Mouse (Mus musculus) urinary bladder, postnatal 25 days (tissue): ENCODE results near the gene Zfp809.

Experiments used
- DNase-seq: peaks from one replicate; pipeline ENCODE4 v3.0.0; 2022; ENCODE audit warnings: low spot score

Zfp809 gene

DNA sequence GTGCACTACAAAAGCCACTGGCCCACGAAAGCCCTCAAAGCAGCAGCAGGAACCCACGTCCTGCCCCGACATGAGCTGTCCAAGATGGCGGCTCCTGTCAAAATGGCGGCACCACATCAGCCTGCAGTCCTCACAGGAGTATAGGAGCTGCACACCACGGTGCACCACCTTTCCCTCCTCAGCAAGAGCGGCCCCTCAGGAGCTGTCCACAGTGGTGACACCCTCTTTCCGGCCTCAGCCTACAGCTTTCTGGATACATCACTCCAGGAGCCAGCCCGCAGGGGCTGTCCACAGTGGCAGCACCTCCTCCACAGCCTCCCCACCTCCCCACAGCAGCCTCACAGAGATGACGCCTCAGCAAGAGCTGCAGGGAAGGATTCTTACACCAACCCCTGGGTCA lies 37.1 kb downstream of the Zfp809 start:
- DNase-seq = no peak

- no peak for DNase-seq
These were observed 43.4 kb downstream of the Zfp809 start for GRCm38 (mm10) chr9:22268886-22269285.

DNA sequence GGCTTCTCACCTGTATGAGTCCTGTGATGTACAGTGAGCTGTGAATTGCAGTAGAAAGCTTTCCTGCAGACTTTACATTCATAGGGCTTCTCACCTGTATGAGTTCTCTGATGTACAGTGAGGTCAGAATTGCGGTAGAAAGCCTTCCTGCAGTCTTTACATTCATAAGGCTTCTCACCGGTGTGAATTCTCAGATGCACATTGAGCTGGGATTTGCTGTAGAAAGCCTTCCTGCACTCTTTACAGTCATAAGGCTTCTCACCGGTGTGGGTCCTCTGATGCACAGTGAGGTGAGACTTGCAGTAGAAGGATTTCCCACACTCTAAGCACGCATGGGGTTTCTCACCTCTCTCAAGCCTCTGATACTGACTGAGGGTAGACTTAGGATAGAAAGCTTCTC lies 53.2 kb downstream of the Zfp809 start:
- no peak for DNase-seq
